Mouse (Mus musculus) hindbrain, embryonic 11.5 days (tissue): Measurements from ENCODE around the gene Gemin8. TPM values are rescaled to one million over a fixed set of nuclear protein-coding genes. Genes with fewer than 3 reads are reported as not detected.

Source experiments
- ATAC-seq: fragments of 200-750 bp; cut with Nextera tagmentation; 2 replicates; pipeline ENCODE4 v1.8.0; 2017; ENCODE audit warnings: mild to moderate bottlenecking, moderate TSS enrichment, moderate library complexity; ENCODE audit not compliant: low FRiP score
- DNase-seq: peaks from one replicate; pipeline ENCODE4 v3.0.0-alpha.2; 2015; ENCODE audit warnings: low spot score
- H3K27ac ChIP-seq: fragments of 300-500 bp; sonication (generic); 2 replicates; pipeline ENCODE4 v1.5.1; 2014; ENCODE audit warnings: mild to moderate bottlenecking, low read depth, low read length
- H3K27me3 ChIP-seq: fragments of 300-500 bp; sonication (generic); 2 replicates; pipeline ENCODE4 v1.6.1; 2014; ENCODE audit warnings: mild to moderate bottlenecking, low read length, moderate library complexity, mixed read lengths; ENCODE audit not compliant: control insufficient read depth, insufficient read depth
- H3K36me3 ChIP-seq: fragments of 300-500 bp; sonication (generic); 2 replicates; pipeline ENCODE4 v1.6.1; 2014; ENCODE audit warnings: mild to moderate bottlenecking, low read length, moderate library complexity, mixed read lengths; ENCODE audit not compliant: control insufficient read depth, insufficient read depth
- H3K4me1 ChIP-seq: fragments of 300-500 bp; sonication (generic); replicated peaks from 2 replicates; pipeline ENCODE4 v1.6.1; 2014; ENCODE audit warnings: low read length, mixed read lengths; ENCODE audit not compliant: control insufficient read depth, insufficient read depth
- H3K4me2 ChIP-seq: fragments of 300-500 bp; sonication (generic); replicated peaks from 2 replicates; pipeline ENCODE4 v1.6.1; 2014; ENCODE audit warnings: mild to moderate bottlenecking, low read depth, low read length
- H3K4me3 ChIP-seq: fragments of 300-500 bp; sonication (generic); 2 replicates; pipeline ENCODE4 v1.5.1; 2014; ENCODE audit warnings: low read depth, low read length
- H3K9ac ChIP-seq: fragments of 300-500 bp; sonication (generic); 2 replicates; pipeline ENCODE4 v1.6.1; 2014; ENCODE audit warnings: low read depth, low read length
- H3K9me3 ChIP-seq: fragments of 300-500 bp; sonication (generic); 2 replicates; pipeline ENCODE4 v1.6.1; 2016; ENCODE audit warnings: low read length; ENCODE audit not compliant: control insufficient read depth
- whole genome bisulfite sequencing: fragments of 180-500 bp; shearing (Covaris S2); extraction: QIAGEN DNeasy Blood & Tissue Kit; methylation state at CpG from one replicate; pipeline ENCODE4 v1.1.7; 2014; 5-methylcytosine and 5-hydroxymethylcytosine counted together
- polyA plus RNA-seq: library from polyadenylated mRNA; unstranded; fragments of >200 nt; fragmentation: Nextera tagmentation; extraction: Ambion mirVana; gene quantifications from 2 replicates; pipeline ENCODE4 v1.2.1, GENCODE M21; 2014

Gemin8 gene
- polyA plus RNA-seq, 1 experiment from 2014 or later = 18.6 TPM

DNA sequence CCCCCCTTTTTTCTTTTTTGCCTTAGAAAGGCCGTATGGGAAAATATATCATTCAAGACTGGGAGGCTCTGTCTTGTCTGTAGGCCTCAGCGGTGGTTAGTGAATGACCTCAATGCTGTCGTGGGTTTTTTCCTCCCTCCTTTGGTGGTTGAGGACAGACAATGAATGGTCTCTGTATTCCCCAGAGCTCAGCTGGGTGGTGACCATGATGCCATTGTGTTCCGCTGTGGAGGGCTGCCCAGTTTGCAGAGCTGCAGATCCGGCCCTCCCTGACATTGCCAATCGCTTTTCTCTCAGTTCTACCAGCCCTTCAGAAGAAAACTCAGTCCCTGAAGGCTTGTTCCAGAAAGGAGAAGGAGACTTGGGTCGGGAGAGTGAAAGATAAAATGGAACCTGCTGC lies 3.5 kb downstream of the Gemin8 start:
- Histone ChIP-seq H3K4me2 (no peak overlapping the region), H3K9me3 (no peaks in the 10 kb centered on the region), H3K4me1 (no peaks in the 10 kb centered on the region), H3K9ac (no peak overlapping the region), H3K36me3 (no peaks in the 10 kb centered on the region), H3K27me3 (no peaks in the 10 kb centered on the region), H3K4me3 (no peak overlapping the region), H3K27ac (peak overlapping the region; percentile 14; the same call in 1 of the 2 replicates)
- 51% methylated on average over 7 of the region's 7 CpGs for WGBS
- DNase-seq (peak; percentile 37), ATAC-seq (peak; percentile 60)

DNA sequence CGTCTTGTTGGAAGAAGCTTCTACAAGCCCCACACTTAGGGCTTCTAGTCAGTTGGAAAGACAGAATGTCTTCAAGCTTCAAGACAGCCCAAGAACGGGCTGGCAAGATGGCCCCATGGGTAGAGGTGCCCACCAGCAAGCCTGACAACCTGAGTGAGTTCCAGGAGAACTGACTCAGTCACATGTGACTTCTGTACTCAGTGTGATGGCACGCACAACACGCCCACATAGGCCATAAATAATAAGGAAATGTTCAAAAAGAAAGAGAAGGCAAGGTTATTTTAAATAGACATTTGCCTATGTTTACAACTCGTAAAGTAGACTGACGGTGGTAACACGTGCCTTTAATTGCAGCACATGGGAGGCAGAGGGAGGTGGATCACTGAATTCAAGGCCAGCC lies 7.7 kb downstream of the Gemin8 start:
- Histone ChIP-seq H3K27me3 (no peaks in the 10 kb centered on the region), H3K27ac (no peak overlapping the region), H3K36me3 (no peaks in the 10 kb centered on the region), H3K4me1 (no peaks in the 10 kb centered on the region), H3K9me3 (no peaks in the 10 kb centered on the region), H3K4me3 (no peak overlapping the region), H3K9ac (no peak overlapping the region), H3K4me2 (no peak overlapping the region)
- 98% methylated on average over 7 of the region's 7 CpGs for WGBS
- ATAC-seq (no peak), DNase-seq (no peak)

DNA sequence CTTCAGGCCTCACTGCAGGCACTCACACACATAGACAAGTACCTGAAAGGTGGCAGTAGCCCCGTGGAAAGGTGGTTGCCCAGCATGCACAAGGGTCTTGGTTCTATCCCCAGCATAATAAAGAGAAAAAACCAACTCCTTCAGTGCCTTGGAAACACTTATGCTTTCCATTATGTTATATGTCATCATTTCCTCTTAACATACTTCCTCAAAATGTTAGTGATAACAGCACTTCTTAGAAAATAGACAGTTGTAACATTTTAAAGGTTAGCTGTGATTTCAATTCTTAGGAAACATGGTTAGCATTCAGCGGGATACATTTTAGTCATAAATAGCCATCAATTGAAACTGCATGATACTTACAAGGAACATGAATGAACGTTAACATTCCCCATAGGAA lies 12.8 kb downstream of the Gemin8 start:
- 85% methylated on average over 3 of the region's 3 CpGs for WGBS

DNA sequence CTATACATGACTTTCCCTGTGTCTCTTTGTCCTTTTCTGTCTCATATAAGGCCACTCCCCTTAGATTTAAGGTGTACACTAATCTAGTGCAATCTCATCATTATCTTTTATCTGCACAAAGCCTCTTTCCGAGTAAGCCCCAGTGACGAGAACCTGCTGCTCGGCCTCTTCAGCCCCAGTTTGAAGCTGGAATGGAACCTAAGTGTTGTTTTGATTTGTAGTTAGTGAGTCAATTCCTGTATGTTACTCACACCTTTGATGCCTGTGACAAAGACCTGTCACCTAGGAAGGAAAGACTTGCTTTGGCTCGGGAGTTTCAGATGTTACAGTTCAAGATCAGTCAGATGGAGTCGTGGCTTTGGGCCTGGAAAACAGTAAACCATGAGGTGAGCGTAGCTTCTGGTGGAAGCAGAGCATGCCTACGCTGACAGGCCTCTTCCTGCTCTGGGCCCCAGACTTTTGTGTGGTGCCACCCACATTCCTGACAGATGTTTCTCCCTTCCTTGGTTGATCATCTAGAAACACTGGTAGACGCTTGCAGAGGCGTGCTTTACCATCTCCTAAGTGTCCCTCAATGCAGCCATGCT lies 15.2 kb downstream of the Gemin8 start:
- Histone ChIP-seq H3K9ac (no peak overlapping the region), H3K4me1 (no peaks in the 10 kb centered on the region), H3K4me3 (no peak overlapping the region), H3K4me2 (no peak overlapping the region), H3K27ac (no peak overlapping the region), H3K36me3 (no peaks in the 10 kb centered on the region), H3K9me3 (no peaks in the 10 kb centered on the region), H3K27me3 (no peaks in the 10 kb centered on the region)
- 92% methylated on average over 9 of the region's 9 CpGs for WGBS
- no peak for ATAC-seq
- DNase-seq = no peak

More for the DNA sequence above, 12.8 kb downstream of the Gemin8 start:
- no peak overlapping the region for H3K4me3 ChIP-seq
- no peaks in the 10 kb centered on the region for H3K27me3 ChIP-seq
- H3K4me2 ChIP-seq = no peak overlapping the region
- DNase-seq (no peak), ATAC-seq (no peak)
- no peaks in the 10 kb centered on the region for H3K4me1 ChIP-seq
- no peak overlapping the region for H3K9ac ChIP-seq
- no peaks in the 10 kb centered on the region for H3K9me3 ChIP-seq
- H3K27ac ChIP-seq = no peak overlapping the region
- H3K36me3 ChIP-seq = no peaks in the 10 kb centered on the region

DNA sequence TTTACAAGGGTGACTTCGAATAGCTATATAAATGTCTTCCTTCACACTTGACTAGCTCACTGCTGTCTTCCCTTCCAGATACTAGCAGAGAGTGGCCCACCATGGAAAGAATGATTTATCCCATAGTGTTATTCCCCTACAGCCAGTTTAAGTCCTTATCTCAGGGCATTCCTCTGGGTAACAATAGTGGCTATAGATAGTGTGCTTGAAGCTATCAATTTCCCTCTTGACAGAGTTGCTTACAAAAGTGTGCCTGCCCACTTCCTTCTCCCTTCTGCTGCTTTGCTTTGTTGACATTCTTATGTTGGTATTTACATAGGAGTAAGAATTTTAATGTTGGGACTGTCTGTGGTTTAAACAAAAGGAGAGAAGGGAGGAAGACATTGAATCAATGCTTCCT lies 17.5 kb downstream of the Gemin8 start:
- Histone ChIP-seq H3K4me3 (no peak overlapping the region), H3K4me2 (no peak overlapping the region), H3K27me3 (no peaks in the 10 kb centered on the region), H3K9me3 (no peaks in the 10 kb centered on the region), H3K4me1 (no peaks in the 10 kb centered on the region), H3K27ac (no peak overlapping the region), H3K9ac (no peak overlapping the region), H3K36me3 (no peaks in the 10 kb centered on the region)
- WGBS = 86% methylated on average over 1 of the region's 1 CpGs
- DNase-seq (no peak), ATAC-seq (no peak)

DNA sequence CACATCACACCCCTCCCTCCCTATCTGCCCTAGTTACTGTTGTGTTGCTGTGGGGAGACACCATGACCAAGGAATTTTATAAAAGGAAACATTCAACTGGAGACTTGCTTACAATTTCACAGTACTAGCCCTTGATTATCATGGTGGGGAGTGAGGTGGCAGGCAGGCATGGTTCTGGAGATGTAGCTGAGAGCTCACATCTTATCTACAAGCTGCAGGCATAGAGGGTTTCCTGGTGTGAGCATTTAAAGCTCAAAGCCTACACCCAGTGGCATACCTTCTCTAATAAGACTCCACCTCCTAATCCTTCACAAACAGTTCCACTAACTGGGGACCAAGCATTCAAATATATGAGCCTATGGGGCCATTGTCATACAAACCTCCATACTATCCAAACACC lies 26.1 kb downstream of the Gemin8 start:
- H3K9ac ChIP-seq = no peak overlapping the region
- no peak for ATAC-seq
- no peaks in the 10 kb centered on the region for H3K36me3 ChIP-seq
- no peaks in the 10 kb centered on the region for H3K9me3 ChIP-seq
- H3K4me3 ChIP-seq = no peak overlapping the region
- DNase-seq = no peak
- no peaks in the 10 kb centered on the region for H3K4me1 ChIP-seq
- H3K4me2 ChIP-seq = no peak overlapping the region
- H3K27me3 ChIP-seq = no peaks in the 10 kb centered on the region
- H3K27ac ChIP-seq = no peak overlapping the region

DNA sequence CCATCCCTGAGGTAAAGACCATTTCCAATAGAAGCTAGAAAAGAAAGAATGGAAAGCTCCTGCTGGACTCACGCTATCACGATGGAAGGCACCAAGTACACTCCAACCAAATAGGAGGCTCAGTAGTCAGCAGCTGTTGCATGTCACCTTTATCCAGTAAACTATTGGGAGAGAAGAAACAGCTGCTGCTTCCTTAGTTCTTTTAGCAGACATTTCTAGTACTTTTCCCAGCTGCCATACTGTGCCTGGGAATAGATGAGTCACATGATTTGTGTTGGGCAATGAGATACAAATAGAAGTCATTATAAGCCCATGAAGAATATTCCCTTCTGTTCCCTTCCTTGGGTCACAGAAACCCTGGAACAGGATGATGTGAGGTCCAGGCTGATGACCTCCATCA lies 28.0 kb downstream of the Gemin8 start:
- no peak overlapping the region for H3K9ac ChIP-seq
- H3K4me2 ChIP-seq = no peak overlapping the region
- no peaks in the 10 kb centered on the region for H3K27me3 ChIP-seq
- 95% methylated on average over 2 of the region's 2 CpGs for WGBS
- no peaks in the 10 kb centered on the region for H3K9me3 ChIP-seq
- DNase-seq (no peak), ATAC-seq (no peak)
- no peak overlapping the region for H3K4me3 ChIP-seq
- no peaks in the 10 kb centered on the region for H3K4me1 ChIP-seq
- H3K27ac ChIP-seq = no peak overlapping the region
- H3K36me3 ChIP-seq = no peaks in the 10 kb centered on the region

DNA sequence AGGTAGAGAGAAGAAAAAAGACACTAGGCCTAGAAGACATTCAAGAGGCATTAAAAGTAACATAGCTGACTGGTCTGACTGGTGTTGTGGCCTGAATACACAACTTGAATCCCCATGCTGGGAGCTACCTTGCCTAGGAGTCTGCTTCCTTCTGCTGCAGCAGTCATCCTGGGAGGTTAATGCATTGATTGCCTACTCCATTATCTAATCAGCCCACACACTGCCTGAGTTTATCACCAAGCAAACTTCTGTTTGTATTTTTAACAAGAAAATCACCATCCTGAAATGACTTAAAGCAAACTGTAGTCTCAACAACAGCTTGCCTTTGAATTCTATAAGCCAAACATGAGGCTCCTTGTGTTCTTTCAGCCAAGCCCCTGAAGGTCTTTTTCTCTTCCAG lies 29.6 kb downstream of the Gemin8 start:
- Histone ChIP-seq H3K36me3 (no peaks in the 10 kb centered on the region), H3K9ac (no peak overlapping the region), H3K27me3 (no peaks in the 10 kb centered on the region), H3K27ac (no peak overlapping the region), H3K9me3 (no peaks in the 10 kb centered on the region), H3K4me3 (no peak overlapping the region), H3K4me1 (no peaks in the 10 kb centered on the region), H3K4me2 (no peak overlapping the region)
- DNase-seq (no peak), ATAC-seq (no peak)

DNA sequence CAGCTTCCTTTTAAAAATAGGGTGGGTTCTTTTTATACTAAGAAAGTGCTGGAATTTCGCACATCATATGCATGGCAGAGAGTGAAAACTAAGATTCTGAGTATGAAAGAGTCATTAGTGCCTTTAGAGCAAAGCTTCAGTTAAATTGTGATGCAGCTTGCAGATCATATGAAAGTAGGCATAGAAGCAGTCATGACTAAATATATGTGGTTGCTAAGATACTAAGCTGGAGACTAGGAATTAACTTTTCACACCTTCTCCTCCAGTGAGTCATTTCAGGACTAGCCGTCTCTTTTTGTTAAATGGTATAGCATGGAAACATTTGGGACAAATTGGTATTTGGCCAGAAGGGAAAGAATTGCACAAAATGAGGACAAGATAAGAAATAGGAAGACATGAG lies 44.3 kb downstream of the Gemin8 start:
- Histone ChIP-seq H3K4me3 (no peak overlapping the region), H3K9me3 (no peaks in the 10 kb centered on the region), H3K4me1 (no peaks in the 10 kb centered on the region), H3K4me2 (no peak overlapping the region), H3K27ac (no peak overlapping the region), H3K27me3 (peaks cover 4% of the 10 kb centered on the region; the same call in 1 of the 2 replicates), H3K9ac (no peak overlapping the region), H3K36me3 (no peaks in the 10 kb centered on the region)
- DNase-seq (no peak), ATAC-seq (no peak)
- 81% methylated on average over 2 of the region's 2 CpGs for WGBS
